Mouse (Mus musculus) ES-E14 (cell line): ENCODE results near the gene Pde9a. TPM values are rescaled to one million over a fixed set of nuclear protein-coding genes. Genes with fewer than 3 reads are reported as not detected.

Experiments used
- DNase-seq: peaks from one replicate; pipeline ENCODE4 v3.0.0-alpha.2; 2013; ENCODE audit warnings: low read depth, low spot score
- H3K27ac ChIP-seq: 2 replicates; pipeline ENCODE4 v1.5.1; 2012; ENCODE audit warnings: low read depth, mild to moderate bottlenecking, low read length, moderate library complexity, mixed read lengths; ENCODE audit not compliant: poor library complexity, insufficient read depth, severe bottlenecking
- H3K36me3 ChIP-seq: 2 replicates; pipeline ENCODE4 v1.6.1; 2012; ENCODE audit warnings: mild to moderate bottlenecking, low read length, moderate library complexity, mixed read lengths; ENCODE audit not compliant: control insufficient read depth, poor library complexity, insufficient read depth, severe bottlenecking
- H3K4me1 ChIP-seq, 2 experiments: fragments of 150-350 bp in 1 of 2; sonication (generic) in 1 of 2; 2 replicates each; pipeline ENCODE4 v1.6.1; 2012; ENCODE audit warnings: low read length in 2 of 2, mild to moderate bottlenecking in 1 of 2, mixed read lengths in 1 of 2; ENCODE audit not compliant: control insufficient read depth in 2 of 2, insufficient read depth in 2 of 2, poor library complexity in 1 of 2
- H3K4me3 ChIP-seq, 2 experiments: fragments of 150-350 bp in 1 of 2; sonication (generic) in 1 of 2; 2 replicates each; pipeline ENCODE4 v1.5.1; 2012; ENCODE audit warnings: low read length in 2 of 2, low read depth in 1 of 2, mild to moderate bottlenecking in 1 of 2, mixed read lengths in 1 of 2; ENCODE audit not compliant: insufficient read depth in 1 of 2, poor library complexity in 1 of 2, severe bottlenecking in 1 of 2
- H3K9ac ChIP-seq: 2 replicates; pipeline ENCODE4 v1.6.1; 2012; ENCODE audit warnings: low read depth, mild to moderate bottlenecking, low read length, mixed read lengths; ENCODE audit not compliant: poor library complexity, insufficient read depth, severe bottlenecking
- H3K9me3 ChIP-seq: fragments of 150-350 bp; sonication (generic); 2 replicates; pipeline ENCODE4 v1.6.1; 2012; ENCODE audit warnings: low read depth, mild to moderate bottlenecking, low read length; ENCODE audit not compliant: control insufficient read depth, insufficient read depth
- CHD2 ChIP-seq: IDR thresholded peaks from 2 replicates; pipeline ENCODE4 v1.6.1; 2014; ENCODE audit warnings: mild to moderate bottlenecking, low read depth, low read length, inconsistent platforms
- HCFC1 ChIP-seq: IDR thresholded peaks from 2 replicates; pipeline ENCODE4 v1.6.1; 2012; ENCODE audit warnings: low read length, inconsistent platforms, borderline replicate concordance; ENCODE audit not compliant: insufficient read depth
- MAFK ChIP-seq: IDR thresholded peaks from 2 replicates; pipeline ENCODE4 v1.6.1; 2014; ENCODE audit warnings: mild to moderate bottlenecking, low read depth, low read length, inconsistent platforms; ENCODE audit not compliant: insufficient read depth
- ZC3H11A ChIP-seq: IDR thresholded peaks from 2 replicates; pipeline ENCODE4 v1.6.1; 2012; ENCODE audit warnings: low read depth, mild to moderate bottlenecking, inconsistent platforms, low read length, borderline replicate concordance
- ZNF384 ChIP-seq: IDR thresholded peaks from 2 replicates; pipeline ENCODE4 v1.6.1; 2012; ENCODE audit warnings: low read depth, low read length, inconsistent platforms
- in situ Hi-C, 2 experiments: fragments of 600-800 bp; cut with MboI; formaldehyde crosslinking; loops; one replicate each; pipeline ENCODE4 v1.15.1; 2025; ENCODE audit warnings: low sequenced_read_pairs in 2 of 2, inconsistent platforms in 1 of 2; ENCODE audit not compliant: unreplicated experiment in 2 of 2
- total RNA-seq: library from RNA; depleted of rRNA; stranded (reverse); fragments of 300-350 nt; gene quantifications from 2 replicates; pipeline ENCODE4 v1.2.3, GENCODE M21; 2012

The Pde9a gene
- total RNA-seq, 1 experiment, result 3.9 TPM

DNA sequence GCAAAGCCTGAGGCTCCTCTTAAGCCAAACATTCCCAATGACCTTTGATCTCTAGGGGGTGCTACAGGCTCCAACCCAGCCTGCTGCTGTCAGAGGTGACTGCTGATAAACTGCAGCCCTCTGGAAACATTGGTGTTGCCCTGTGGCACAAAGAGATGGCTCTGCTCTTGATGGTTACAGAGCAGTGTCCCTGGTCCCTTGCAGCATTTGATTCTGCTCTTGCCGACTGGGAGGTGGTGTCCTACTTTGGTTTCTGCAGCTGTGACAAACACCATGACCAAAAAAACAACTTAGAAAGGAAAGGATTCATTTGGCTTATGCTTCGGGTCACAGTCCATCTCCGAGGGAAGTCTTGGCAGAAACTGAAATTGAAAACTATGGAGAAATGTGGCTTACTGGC lies 5.5 kb downstream of the Pde9a start:
- no peak for DNase-seq
- Histone ChIP-seq H3K36me3 (no peaks in the 10 kb centered on the region), H3K9me3 (no peaks in the 10 kb centered on the region), H3K27ac (no peak overlapping the region), H3K4me1 (peaks cover 0 to 5% of the 10 kb centered on the region in 2 experiments; a peak in 1 of 4 replicates), H3K9ac (no peak overlapping the region), H3K4me3 (no peak overlapping the region)
- TF ChIP-seq CHD2 (no peak), HCFC1 (no peak), ZC3H11A (no peak), MAFK (no peak), ZNF384 (no peak)
- in situ Hi-C loops, result no loop called here

DNA sequence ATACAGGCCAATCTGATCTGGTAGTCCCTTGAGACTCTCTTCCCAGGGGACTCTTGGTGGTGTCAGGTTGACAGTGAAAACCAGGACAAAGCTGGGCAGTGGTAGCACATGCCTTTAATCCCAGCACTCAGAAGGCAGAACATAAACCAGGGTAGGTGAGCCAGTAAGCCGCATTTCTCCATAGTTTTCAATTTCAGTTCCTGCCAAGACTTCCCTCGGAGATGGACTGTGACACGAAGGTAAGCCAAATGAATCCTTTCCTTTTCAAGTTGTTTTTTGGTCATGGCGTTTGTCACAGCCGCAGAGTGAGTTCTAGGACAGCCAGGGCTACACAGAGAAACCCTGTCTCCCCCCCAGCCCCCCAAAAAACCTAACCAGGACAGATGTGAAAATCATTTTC lies 6.0 kb downstream of the Pde9a start:
- H3K9ac ChIP-seq, result no peak overlapping the region
- H3K27ac ChIP-seq, result no peak overlapping the region
- no peak for DNase-seq
- H3K9me3 ChIP-seq, result no peaks in the 10 kb centered on the region
- peaks cover 0 to 3% of the 10 kb centered on the region in 2 experiments; a peak in 1 of 4 replicates for H3K4me1 ChIP-seq
- H3K4me3 ChIP-seq, result no peak overlapping the region
- in situ Hi-C loops, result no loop called here
- no peak for TF ChIP-seq HCFC1
- no peak for TF ChIP-seq ZNF384
- TF ChIP-seq CHD2, result no peak
- no peak for TF ChIP-seq ZC3H11A
- no peak for TF ChIP-seq MAFK
- no peaks in the 10 kb centered on the region for H3K36me3 ChIP-seq

DNA sequence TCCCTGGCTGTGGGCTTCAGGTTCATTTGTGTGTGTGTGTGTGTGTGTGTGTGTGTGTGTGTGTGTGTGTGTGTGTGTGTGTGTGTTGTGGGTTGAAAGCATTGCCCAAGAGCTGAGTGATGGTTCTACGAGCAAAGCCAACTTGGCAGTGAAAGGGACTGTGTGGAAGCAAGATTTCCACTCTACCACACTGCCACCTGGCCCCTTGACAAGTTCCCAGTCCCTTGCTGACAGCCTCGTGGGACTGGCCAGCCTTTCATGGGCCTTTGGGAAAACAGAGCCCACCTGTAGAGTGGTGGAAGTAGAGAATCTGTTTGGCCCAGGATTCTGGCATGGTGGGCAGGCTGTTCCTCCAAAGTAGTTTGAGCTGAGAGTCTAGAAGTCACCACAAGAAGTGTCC lies 7.8 kb downstream of the Pde9a start:
- Histone ChIP-seq H3K36me3 (no peaks in the 10 kb centered on the region), H3K9me3 (no peaks in the 10 kb centered on the region), H3K27ac (no peak overlapping the region), H3K4me1 (no peaks in the 10 kb centered on the region), H3K4me3 (no peak overlapping the region), H3K9ac (no peak overlapping the region)
- TF ChIP-seq ZC3H11A (no peak), MAFK (no peak), ZNF384 (no peak), HCFC1 (no peak), CHD2 (no peak)
- in situ Hi-C loops, result no loop called here
- no peak for DNase-seq

- no peak for DNase-seq
- TF ChIP-seq ZC3H11A, result no peak
- no peak for TF ChIP-seq HCFC1
- TF ChIP-seq ZNF384, result no peak
- no peak for TF ChIP-seq MAFK
- TF ChIP-seq CHD2, result no peak
- H3K9me3 ChIP-seq, result no peaks in the 10 kb centered on the region
- no peak overlapping the region for H3K27ac ChIP-seq
- no peaks in the 10 kb centered on the region for H3K36me3 ChIP-seq
- no peaks in the 10 kb centered on the region for H3K4me1 ChIP-seq
- in situ Hi-C loops, result no loop called here
- no peak overlapping the region for H3K9ac ChIP-seq
- no peak overlapping the region for H3K4me3 ChIP-seq
Measured at GRCm38 (mm10) chr17:31400294-31400693, 14.3 kb downstream of the Pde9a start.

DNA sequence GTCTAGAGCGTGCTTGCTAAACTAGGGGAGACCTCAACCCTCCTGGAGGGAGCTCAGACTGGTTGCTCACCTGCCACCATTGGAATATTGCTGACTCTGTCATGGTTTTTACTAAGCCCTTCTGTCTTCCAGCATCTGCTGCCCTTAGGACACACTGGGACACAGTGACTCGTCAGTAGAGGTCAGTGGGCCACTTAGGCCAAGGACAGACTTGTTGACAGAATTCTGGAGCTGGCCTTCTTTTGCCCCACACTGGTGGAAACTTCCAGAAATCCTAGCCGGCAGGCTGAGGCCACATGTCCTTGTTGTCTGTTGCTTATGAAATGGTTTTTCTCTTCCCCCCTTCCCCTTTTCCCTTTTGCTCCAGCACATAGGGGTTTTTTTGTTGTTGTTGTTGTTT lies 15.2 kb downstream of the Pde9a start:
- Histone ChIP-seq H3K9ac (no peak overlapping the region), H3K4me3 (no peak overlapping the region), H3K9me3 (no peaks in the 10 kb centered on the region), H3K27ac (no peak overlapping the region), H3K4me1 (no peaks in the 10 kb centered on the region), H3K36me3 (no peaks in the 10 kb centered on the region)
- no peak for TF ChIP-seq CHD2
- TF ChIP-seq MAFK, result no peak
- no peak for TF ChIP-seq ZNF384
- TF ChIP-seq HCFC1, result no peak
- TF ChIP-seq ZC3H11A, result no peak
- in situ Hi-C loops, result no loop called here
- DNase-seq, result no peak
